Mouse (Mus musculus): ENCODE data around the gene Anxa7. TPM values are rescaled to one million over a fixed set of nuclear protein-coding genes. Genes with fewer than 3 reads are reported as not detected.

Anxa7 gene
- polyA plus RNA-seq, 1 experiment: 36.5 TPM

- 95% methylated on average over 5 of the region's 5 CpGs for WGBS
- Histone ChIP-seq H3K27me3 (ENCODE audit: control insufficient read depth, insufficient read depth, low read length) (no peaks in the 10 kb centered on the region), H3K36me3 (ENCODE audit: control insufficient read depth, insufficient read depth, low read length) (peaks cover 4% of the 10 kb centered on the region; the same call in 1 of the 2 replicates), H3K27ac (ENCODE audit: insufficient read depth, low read length) (no peak overlapping the region), H3K4me1 (ENCODE audit: control insufficient read depth, insufficient read depth, insufficient read length) (no peaks in the 10 kb centered on the region), H3K4me3 (ENCODE audit: extremely low read depth, insufficient read depth, insufficient read length) (no peak overlapping the region)
- no peak for DNase-seq (ENCODE audit: low read depth in 1 of 2, low spot score in 2 of 2)
- TF ChIP-seq CTCF (IDR thresholded peaks at IDR 0.05; ENCODE audit: extremely low read depth, insufficient read depth, insufficient read length, insufficient replicate concordance) (no peak), POLR2A (IDR thresholded peaks at IDR 0.05; ENCODE audit: low read depth, low read length) (no peak)
Observed at GRCm38 (mm10) chr14:20486031-20486430, 6.1 kb upstream of the Anxa7 start.

- WGBS: 83% methylated on average over 7 of the region's 7 CpGs
- H3K4me3 ChIP-seq (ENCODE audit: extremely low read depth, insufficient read depth, insufficient read length): no peak overlapping the region
- H3K27ac ChIP-seq (ENCODE audit: insufficient read depth, low read length): no peak overlapping the region
- DNase-seq (ENCODE audit: low read depth in 1 of 2, low spot score in 2 of 2): no peak
- no peak for TF ChIP-seq POLR2A (IDR thresholded peaks at IDR 0.05; ENCODE audit: low read depth, low read length)
- TF ChIP-seq CTCF (IDR thresholded peaks at IDR 0.05; ENCODE audit: extremely low read depth, insufficient read depth, insufficient read length, insufficient replicate concordance): no peak
- H3K27me3 ChIP-seq (ENCODE audit: control insufficient read depth, insufficient read depth, low read length): no peaks in the 10 kb centered on the region
- H3K4me1 ChIP-seq (ENCODE audit: control insufficient read depth, insufficient read depth, insufficient read length): peaks cover 3% of the 10 kb centered on the region
- peaks cover 3% of the 10 kb centered on the region; the same call in 1 of the 2 replicates for H3K36me3 ChIP-seq (ENCODE audit: control insufficient read depth, insufficient read depth, low read length)
Observed at GRCm38 (mm10) chr14:20482051-20482751, 2.3 kb upstream of the Anxa7 start.

DNA sequence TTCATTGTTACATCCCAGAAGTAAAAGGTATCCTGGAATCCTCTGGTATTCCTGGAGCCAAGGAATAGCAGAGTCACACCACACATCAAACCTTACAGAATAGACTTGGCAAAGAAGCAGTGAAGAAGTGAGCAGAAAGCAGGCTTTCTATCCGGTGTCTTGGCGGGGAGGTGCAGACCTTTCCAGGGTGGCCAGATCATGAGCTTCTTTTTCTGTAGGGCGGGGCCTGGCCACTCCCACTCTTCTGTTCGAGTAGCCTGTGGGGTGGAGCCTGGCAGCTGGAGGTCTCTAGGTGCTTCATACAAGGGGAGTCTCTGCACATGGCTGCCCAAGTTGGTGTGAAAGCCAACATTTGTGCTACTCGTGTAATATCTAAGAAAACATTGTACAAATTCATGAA is 1.3 kb upstream of the Anxa7 start:
- no peak overlapping the region for H3K27ac ChIP-seq (ENCODE audit: insufficient read depth, low read length)
- peaks cover 3% of the 10 kb centered on the region for H3K4me1 ChIP-seq (ENCODE audit: control insufficient read depth, insufficient read depth, insufficient read length)
- DNase-seq (ENCODE audit: low read depth in 1 of 2, low spot score in 2 of 2): peak in 1 of 2 experiments; percentile 8
- H3K36me3 ChIP-seq (ENCODE audit: control insufficient read depth, insufficient read depth, low read length): peaks cover 3% of the 10 kb centered on the region; the same call in 1 of the 2 replicates
- H3K4me3 ChIP-seq (ENCODE audit: extremely low read depth, insufficient read depth, insufficient read length): no peak overlapping the region
- 53% methylated on average over 5 of the region's 5 CpGs for WGBS
- no peaks in the 10 kb centered on the region for H3K27me3 ChIP-seq (ENCODE audit: control insufficient read depth, insufficient read depth, low read length)
- TF ChIP-seq POLR2A (IDR thresholded peaks at IDR 0.05; ENCODE audit: low read depth, low read length) (no peak), CTCF (IDR thresholded peaks at IDR 0.05; ENCODE audit: extremely low read depth, insufficient read depth, insufficient read length, insufficient replicate concordance) (no peak)

DNA sequence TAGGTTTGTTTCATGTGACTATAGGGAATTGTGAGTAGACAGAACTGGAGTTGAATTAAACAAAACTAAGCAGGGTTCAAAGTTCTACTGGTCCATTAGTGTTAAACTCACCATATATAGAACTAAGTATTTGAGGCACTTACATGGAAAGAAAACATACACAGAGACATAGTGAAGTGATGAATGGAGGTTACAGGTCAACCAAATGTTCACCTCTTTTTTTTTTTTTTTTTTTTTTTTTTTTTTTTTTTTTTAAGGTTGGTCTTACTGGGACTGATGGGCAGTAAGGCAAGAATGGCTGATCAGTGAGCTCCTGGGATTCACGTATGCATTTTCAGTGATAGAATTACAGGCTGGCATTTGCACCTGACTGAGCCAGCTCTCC is 254 bp upstream of the Anxa7 start:
- TF ChIP-seq CTCF (IDR thresholded peaks at IDR 0.05; ENCODE audit: extremely low read depth, insufficient read depth, insufficient read length, insufficient replicate concordance): no peak
- no peak for TF ChIP-seq POLR2A (IDR thresholded peaks at IDR 0.05; ENCODE audit: low read depth, low read length)
- Histone ChIP-seq H3K4me3 (ENCODE audit: extremely low read depth, insufficient read depth, insufficient read length) (peak overlapping the region; percentile 99), H3K27me3 (ENCODE audit: control insufficient read depth, insufficient read depth, low read length) (no peaks in the 10 kb centered on the region), H3K27ac (ENCODE audit: insufficient read depth, low read length) (0 out of 2 replicates have a peak overlapping the region, but pooled peaks have one; percentile 73), H3K4me1 (ENCODE audit: control insufficient read depth, insufficient read depth, insufficient read length) (peaks cover 3% of the 10 kb centered on the region), H3K36me3 (ENCODE audit: control insufficient read depth, insufficient read depth, low read length) (peaks cover 3% of the 10 kb centered on the region; the same call in 1 of the 2 replicates)
- DNase-seq (ENCODE audit: low read depth in 1 of 2, low spot score in 2 of 2): no peak
- 93% methylated on average over 1 of the region's 1 CpGs for WGBS

GRCm38 (mm10) chr14:20478801-20479200 is 1.1 kb downstream of the Anxa7 start:
- H3K4me1 ChIP-seq (ENCODE audit: control insufficient read depth, insufficient read depth, insufficient read length): peaks cover 3% of the 10 kb centered on the region
- peak overlapping the region; percentile 30; the same call in 1 of the 2 replicates for H3K27ac ChIP-seq (ENCODE audit: insufficient read depth, low read length)
- TF ChIP-seq POLR2A (IDR thresholded peaks at IDR 0.05; ENCODE audit: low read depth, low read length) (no peak), CTCF (IDR thresholded peaks at IDR 0.05; ENCODE audit: extremely low read depth, insufficient read depth, insufficient read length, insufficient replicate concordance) (no peak)
- H3K36me3 ChIP-seq (ENCODE audit: control insufficient read depth, insufficient read depth, low read length): no peaks in the 10 kb centered on the region
- no peaks in the 10 kb centered on the region for H3K27me3 ChIP-seq (ENCODE audit: control insufficient read depth, insufficient read depth, low read length)
- 2% methylated on average over 7 of the region's 7 CpGs for WGBS
- peak in 1 of 2 experiments; percentile 14 for DNase-seq (ENCODE audit: low read depth in 1 of 2, low spot score in 2 of 2)
- peak overlapping the region; percentile 99 for H3K4me3 ChIP-seq (ENCODE audit: extremely low read depth, insufficient read depth, insufficient read length)

- H3K4me3 ChIP-seq (ENCODE audit: extremely low read depth, insufficient read depth, insufficient read length): peak overlapping the region; percentile 8; the same call in 1 of the 2 replicates
- TF ChIP-seq POLR2A (IDR thresholded peaks at IDR 0.05; ENCODE audit: low read depth, low read length): no peak
- no peak for TF ChIP-seq CTCF (IDR thresholded peaks at IDR 0.05; ENCODE audit: extremely low read depth, insufficient read depth, insufficient read length, insufficient replicate concordance)
- WGBS: 23% methylated on average over 3 of the region's 3 CpGs
- peaks cover 3% of the 10 kb centered on the region for H3K4me1 ChIP-seq (ENCODE audit: control insufficient read depth, insufficient read depth, insufficient read length)
- no peaks in the 10 kb centered on the region for H3K27me3 ChIP-seq (ENCODE audit: control insufficient read depth, insufficient read depth, low read length)
- DNase-seq (ENCODE audit: low read depth in 1 of 2, low spot score in 2 of 2): no peak
- H3K27ac ChIP-seq (ENCODE audit: insufficient read depth, low read length): peak overlapping the region; percentile 28; the same call in 1 of the 2 replicates
- H3K36me3 ChIP-seq (ENCODE audit: control insufficient read depth, insufficient read depth, low read length): no peaks in the 10 kb centered on the region
Observed at GRCm38 (mm10) chr14:20478385-20478784, 1.5 kb downstream of the Anxa7 start.

All from spleen, adult 2 months (tissue).